24 mouse cellular contexts compared by ENCODE assay signal in the genomic region with DNA sequence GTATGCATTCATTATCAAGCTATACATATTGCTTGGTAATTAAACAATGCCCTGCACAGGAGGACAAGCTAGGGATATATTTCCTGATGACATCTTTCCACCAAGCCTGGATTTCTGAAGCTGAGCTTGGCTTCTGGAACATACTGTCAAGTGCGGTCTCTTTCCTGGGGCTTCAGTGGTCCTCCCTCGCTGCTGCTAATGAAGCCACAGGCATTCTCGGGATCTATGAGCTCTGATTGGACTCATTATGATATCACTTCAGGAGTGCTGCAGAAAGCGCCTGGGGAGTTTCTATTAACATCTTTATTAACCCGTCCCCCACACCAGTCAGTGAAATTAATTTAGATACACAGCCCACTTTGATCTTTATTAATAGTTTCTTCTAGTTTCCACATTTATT.
"Had no signal": no experiment of that assay in that cellular context is flagged by ENCODE, and none has a peak within 500 bp of the region (broad histone marks: within the 10 kb centered on the region; RNA-seq: fewer than 3 reads in every experiment).

No protein-coding gene starts in this region.

- H3K27me3 ChIP-seq: kidney, embryonic 15.5 days; limb, embryonic 15.5 days had no signal

- H3K4me2 ChIP-seq: heart, embryonic 13.5 days; heart, embryonic 15.5 days; hindbrain, embryonic 12.5 days; hindbrain, embryonic 15.5 days; kidney, embryonic 15.5 days; limb, embryonic 13.5 days; limb, embryonic 15.5 days had no signal

- H3K27ac ChIP-seq: heart, embryonic 10.5 days; heart, embryonic 13.5 days; heart, embryonic 15.5 days; hindbrain, embryonic 12.5 days; hindbrain, embryonic 15.5 days; hindbrain, postnatal 0 days; kidney, embryonic 15.5 days; kidney, postnatal 0 days; limb, embryonic 13.5 days; limb, embryonic 15.5 days had no signal

- ATAC-seq: hindbrain, postnatal 0 days; intestine, embryonic 16.5 days had no signal

- H3K9ac ChIP-seq: heart, embryonic 13.5 days; heart, embryonic 15.5 days; hindbrain, embryonic 12.5 days; hindbrain, embryonic 15.5 days; kidney, embryonic 15.5 days; limb, embryonic 13.5 days; limb, embryonic 15.5 days had no signal

- H3K4me3 ChIP-seq: heart, embryonic 10.5 days; heart, embryonic 13.5 days; heart, embryonic 15.5 days; hindbrain, embryonic 12.5 days; hindbrain, embryonic 15.5 days; kidney, embryonic 15.5 days; limb, embryonic 13.5 days; limb, embryonic 15.5 days had no signal

- H3K9me3 ChIP-seq: heart, embryonic 10.5 days; heart, embryonic 15.5 days; hindbrain, embryonic 12.5 days; hindbrain, embryonic 15.5 days; kidney, embryonic 15.5 days; limb, embryonic 15.5 days had no signal

- DNase-seq: gastrocnemius, postnatal 14 days; gastrocnemius, postnatal 36 days; heart, adult 18-20 months; heart, postnatal 14 days; heart, postnatal 36 days; kidney, adult 11 months; kidney, adult 2 months; kidney, adult 9 months; kidney, postnatal 14 days; kidney, postnatal 36 days; layer of hippocampus, adult 9-11 months; layer of hippocampus, postnatal 36 days; left cerebral cortex, postnatal 4 days had no signal

- H3K36me3 ChIP-seq: heart, embryonic 13.5 days; heart, embryonic 15.5 days; hindbrain, embryonic 12.5 days; hindbrain, embryonic 15.5 days; kidney, embryonic 15.5 days; limb, embryonic 13.5 days; limb, embryonic 15.5 days had no signal
